Mouse (Mus musculus): Measurements from ENCODE around the gene Hectd1.

DNA sequence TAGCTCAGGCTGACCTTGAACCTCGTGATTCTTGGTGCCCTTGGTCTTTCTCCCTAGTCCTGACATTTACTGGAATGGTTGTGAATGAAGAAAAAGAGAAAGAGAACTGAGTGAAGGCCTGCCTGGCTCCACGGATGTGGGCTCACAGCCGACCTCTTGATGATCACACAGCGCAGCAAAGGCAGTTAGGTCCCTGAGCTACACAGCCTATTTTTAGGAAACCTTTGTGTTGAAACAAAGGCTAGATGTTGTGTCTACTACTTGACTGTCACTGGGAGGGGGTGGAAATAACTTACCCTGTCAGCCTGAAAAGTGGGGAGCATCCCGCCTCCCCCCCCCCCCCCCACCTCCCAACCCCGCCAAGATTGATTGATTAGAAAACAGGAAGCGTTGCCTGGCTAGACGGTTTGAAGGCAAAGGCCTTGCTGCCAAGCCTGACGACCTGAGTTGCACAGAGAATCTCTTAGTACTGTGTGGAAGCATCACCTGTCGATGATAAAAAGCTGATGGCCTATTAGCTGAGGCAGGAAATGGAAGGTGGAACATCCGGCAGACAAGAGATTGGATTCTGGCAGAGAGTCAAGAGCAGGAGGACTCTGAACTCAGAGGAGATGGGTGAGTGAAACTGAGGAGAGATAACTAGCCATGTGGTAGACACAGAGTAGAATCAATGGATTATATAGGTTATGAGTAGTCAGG lies 42.3 kb upstream of the Hectd1 start:
- TF ChIP-seq POLR2A (IDR thresholded peaks at IDR 0.05; ENCODE audit: insufficient read depth, low read depth, low read length) = no peak
- no peak for TF ChIP-seq CTCF (IDR thresholded peaks at IDR 0.05)

Data from heart, adult 2 months (tissue).